Mouse (Mus musculus): ENCODE measurements at regions not wholly inside any gene's neighbourhood (a gene's known extent, or its start where the extent isn't known, plus 50 kb on each side); places are given as distances from the start of the nearest gene placed in this dataset.

DNA sequence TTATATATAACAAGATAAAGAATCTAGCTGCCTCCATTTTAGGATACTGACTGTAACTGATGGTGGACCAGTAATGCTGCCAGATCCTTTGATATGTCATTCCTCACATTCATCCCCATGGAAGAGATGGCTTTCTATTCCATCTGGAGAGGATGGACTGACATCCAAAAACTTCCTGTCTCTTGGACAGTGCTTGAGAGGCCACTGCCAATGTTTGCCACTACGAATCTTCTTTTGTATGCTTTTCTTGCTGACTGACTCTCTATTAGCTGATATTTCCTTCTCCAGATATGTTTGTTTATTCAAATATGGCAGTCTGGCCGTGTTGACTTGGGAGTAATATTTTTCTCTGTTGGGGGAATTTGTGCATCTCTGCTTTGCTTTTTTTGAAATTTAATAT, 253.6 kb downstream of the 9330182O14Rik start:
- no peak for DNase-seq (ENCODE audit: low spot score in 2 of 2)

DNA sequence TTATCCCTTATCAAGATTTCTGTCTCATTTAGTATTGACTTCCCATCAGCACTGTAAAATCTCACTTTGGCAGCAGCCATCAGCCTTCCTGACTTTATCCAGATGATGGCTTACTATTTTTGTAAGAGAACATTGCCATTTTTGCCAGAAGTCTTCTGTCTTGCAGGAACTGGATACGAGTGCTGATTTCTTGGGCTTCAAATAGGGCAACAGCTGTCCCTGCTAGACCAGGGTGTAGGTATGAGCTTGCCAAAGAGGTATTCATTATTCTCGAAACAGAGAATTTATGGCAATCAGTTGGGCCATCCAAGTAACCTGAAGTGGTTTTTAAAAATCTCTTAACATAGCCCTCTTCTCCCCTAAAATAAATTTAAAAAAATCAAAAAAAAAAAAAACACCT, 254.6 kb downstream of the 9330182O14Rik start:
- DNase-seq (ENCODE audit: low spot score in 2 of 2) = no peak

DNA sequence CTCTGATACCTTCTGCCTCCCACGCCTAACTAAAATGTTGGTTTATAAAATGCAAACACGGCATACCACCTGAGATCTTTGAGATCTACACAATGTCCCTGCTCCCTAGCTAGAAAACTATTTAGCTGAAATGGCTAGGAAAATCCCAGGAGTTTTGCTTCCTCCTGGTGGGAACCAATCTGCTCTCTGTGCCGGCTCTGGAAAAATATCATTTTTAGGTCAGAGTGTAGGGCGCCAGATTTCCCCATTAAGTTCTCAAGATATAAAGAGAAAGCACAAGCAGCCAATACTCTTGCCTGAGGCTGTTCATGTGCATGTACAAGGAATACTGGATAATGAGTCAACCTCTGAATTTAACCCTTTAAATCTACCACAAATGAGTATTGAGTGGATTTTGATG, 301.0 kb downstream of the 9330182O14Rik start:
- DNase-seq (ENCODE audit: low spot score in 2 of 2) = no peak

DNA sequence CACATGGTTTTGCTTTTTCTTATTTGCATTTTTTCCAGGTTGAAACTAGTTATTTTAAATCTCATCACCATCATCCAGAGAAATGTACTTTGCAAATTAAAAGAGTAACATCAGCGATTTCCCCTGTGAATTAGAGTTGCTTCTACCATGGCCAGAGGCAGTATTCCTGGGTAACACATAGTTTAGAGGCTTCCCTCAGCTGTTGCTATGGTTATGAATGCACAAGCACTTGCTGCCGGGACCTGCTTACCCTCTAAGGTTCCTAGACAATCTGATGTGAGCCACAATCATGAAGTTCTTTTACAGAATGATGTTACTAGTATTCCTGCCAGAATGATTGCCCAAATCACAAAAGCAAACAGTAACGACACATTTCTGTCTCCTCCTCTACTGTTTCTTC, 302.5 kb downstream of the 9330182O14Rik start:
- DNase-seq (ENCODE audit: low spot score in 2 of 2) = no peak

DNA sequence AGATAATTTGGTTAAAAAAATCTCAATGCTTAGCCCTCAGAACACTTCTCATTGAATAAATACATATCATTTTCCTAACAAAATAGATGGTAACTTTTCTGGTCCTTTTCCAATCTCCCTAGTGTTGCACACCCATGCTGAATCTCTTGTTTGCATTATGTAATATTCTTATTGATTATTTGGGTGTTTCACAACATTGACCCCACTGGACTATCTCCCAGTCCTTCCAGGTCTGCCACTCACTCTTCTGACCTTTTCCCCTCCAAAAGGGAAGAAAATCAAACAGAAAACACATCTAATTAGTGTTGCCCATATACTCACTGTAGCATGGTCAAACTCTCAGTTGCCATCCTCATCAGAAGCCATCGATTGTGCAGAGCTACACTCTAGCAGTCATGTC, 305.7 kb downstream of the 9330182O14Rik start:
- DNase-seq (ENCODE audit: low spot score in 2 of 2) = no peak

DNA sequence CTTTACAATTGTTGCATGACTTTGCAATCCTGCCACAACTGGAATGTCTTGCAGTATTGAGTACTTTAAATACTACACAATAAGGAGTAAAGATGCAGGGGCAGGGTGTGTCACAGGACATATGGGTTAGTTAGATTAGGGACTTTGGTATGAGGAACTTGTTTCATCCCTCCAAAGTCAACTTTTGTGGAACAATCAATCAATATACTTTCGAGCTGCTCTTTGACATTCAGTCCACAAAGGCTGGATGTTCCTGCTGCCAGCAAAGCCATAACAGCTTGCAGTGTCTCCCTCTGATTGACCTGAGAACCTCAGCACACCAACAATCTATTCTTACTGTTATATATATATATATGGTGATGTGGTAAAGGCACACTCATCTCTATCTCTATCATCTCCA, 314.5 kb downstream of the 9330182O14Rik start:
- DNase-seq (ENCODE audit: low spot score in 2 of 2) = no peak

DNA sequence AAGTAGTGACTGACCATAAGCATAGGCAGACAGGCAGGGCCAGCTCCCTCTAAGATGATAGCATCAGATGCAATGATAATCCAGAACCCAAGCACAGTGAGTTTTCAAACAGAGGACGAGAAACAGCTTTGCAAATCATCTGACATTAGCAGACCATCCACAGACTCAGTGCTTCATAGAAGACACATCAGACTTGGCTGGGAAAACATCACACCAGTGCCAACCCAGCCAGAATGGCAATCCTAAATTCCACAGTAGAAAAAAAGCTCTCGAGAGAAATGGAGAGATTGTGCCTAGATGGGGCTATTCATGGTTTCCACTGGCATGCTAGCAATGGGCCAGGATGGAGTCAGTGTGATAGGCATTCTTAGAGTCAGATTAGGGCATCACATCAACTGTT, 319.1 kb downstream of the 9330182O14Rik start:
- DNase-seq (ENCODE audit: low spot score in 2 of 2) = peak in 1 of 2 experiments; percentile 28

DNA sequence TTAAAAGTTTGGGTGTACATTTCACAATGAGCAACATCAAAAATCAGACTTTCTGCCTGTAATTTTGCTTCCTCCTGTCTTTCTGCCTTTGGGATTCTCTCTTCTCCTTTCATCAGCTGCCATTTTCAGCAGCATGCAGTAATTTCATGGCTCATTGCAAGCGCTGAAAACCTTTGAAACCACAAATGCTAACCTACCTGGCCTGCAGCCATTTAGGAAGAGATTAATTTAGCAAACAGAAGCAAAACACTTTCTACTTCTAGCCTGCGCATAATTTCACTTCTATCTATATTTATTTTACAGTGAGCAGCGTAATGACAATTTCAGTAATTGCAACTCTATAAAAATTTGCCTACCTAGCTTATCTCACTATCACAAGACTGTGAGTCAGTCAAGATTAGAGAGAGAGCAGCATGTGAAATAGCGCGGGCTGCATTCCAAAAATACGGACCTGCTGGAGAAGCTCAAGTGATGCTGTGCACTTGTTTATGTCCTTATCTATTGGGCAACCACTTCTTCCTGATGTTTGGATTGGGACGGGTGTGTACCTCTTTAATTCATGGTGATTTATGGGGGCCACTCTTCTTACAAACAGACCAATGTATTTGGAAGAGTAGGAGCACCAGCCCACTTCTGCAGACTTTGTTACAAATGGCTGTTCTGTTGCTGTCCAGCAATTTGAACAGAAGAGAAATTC, 341.6 kb downstream of the 9330182O14Rik start:
- DNase-seq (ENCODE audit: low spot score in 2 of 2) = peak; percentile 16 to 29

DNA sequence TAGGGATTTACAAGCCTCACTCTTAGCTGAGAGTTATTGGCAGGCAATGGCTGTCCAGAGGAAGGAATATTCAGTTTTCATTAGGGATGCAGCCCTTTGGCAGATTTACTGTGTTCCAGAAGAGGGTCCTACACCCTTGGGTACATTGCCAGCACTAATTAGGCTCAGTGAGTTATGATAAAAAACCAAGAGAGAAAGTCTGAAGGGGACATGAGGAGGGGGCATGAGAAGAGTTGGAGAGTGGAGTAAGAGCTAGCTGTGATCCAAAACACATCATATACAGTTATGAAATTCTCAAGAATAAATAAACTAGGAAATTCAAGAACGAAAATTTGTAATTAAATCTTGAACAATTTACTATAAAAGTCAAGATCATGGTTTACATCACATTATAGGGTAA, 346.2 kb downstream of the 9330182O14Rik start:
- DNase-seq (ENCODE audit: low spot score in 2 of 2) = no peak

DNA sequence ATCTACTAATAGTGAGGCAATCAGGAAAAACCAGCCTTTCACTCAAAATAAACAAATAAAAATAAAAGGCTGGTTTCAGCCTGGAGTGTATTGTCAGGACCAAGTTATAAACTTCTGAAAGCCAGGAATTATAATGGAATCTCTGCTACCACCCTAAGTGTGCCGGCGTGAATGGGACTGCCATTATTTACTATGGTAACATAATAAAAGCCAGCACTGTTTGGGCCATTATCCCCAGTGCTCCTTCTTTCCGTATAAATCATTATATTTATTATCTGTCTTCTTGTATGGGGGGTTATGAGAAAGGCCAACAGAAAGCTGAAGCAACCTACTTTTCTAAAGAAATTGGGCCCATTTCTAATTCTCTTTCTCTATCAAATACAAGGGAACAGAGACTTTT, 347.1 kb downstream of the 9330182O14Rik start:
- DNase-seq (ENCODE audit: low spot score in 2 of 2) = no peak

DNA sequence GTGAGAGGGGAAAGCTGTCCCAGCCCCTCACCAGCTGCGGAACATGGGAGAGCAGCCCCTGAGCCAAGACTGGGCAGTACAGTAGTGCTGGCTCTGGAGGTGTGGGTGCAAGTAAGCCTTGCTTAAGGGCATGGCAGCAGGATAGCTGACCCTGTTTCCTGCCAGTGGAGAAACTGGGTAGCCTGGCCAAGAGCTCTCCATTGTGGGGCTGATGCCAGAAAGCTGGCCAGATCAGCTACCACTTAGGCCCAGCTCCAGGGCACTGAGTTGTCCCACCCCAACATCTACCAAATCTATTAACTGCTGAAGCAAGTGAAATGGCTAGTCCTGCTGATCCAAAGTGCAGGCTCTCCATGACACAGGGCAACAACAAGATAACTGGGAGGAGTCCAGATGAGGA, 351.8 kb downstream of the 9330182O14Rik start:
- DNase-seq (ENCODE audit: low spot score in 2 of 2) = no peak

DNA sequence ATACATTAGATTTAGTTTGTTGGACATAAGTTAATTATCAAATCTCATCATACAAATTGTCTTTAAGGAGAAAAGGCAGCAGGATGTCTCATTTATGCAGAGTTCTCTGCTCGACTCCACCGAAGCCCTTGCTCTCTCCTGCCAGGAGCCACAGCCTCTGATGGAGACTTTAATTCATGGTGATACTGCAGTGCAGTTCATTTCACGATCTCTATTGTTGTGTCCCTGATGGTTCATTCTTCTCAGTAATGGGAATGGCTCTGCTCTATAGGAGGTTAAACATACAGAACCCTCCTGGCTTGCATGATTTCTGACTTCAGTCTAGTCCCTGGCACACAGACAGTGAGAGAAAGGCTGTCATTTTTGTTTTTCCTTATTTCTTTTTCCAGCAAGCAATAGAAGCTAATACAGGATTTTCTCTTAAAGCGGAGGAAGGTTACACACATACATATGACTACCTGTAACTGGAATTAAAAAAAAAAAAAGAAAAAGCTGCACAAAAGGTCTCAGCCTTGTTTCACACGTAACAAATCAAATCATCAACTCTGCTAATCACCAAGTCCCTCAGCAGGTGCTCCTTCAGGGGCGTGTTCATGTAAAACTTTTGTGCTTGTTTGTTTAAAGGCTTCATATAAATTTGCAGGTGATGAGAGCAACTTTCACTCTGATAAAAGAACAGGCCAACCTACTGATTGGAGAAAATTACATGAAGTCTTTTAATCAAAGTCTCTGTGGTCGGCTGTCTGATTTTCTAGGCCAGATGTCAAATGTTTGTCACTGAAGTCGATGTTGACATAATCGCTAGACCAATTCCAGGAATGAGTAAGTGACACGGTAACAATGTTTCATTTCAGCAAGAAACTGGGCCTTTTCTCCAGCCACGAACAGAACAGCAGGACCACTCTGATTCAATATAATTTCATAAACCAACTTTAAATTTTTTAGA, 367.3 kb downstream of the 9330182O14Rik start:
- DNase-seq (ENCODE audit: low spot score in 2 of 2) = no peak

DNA sequence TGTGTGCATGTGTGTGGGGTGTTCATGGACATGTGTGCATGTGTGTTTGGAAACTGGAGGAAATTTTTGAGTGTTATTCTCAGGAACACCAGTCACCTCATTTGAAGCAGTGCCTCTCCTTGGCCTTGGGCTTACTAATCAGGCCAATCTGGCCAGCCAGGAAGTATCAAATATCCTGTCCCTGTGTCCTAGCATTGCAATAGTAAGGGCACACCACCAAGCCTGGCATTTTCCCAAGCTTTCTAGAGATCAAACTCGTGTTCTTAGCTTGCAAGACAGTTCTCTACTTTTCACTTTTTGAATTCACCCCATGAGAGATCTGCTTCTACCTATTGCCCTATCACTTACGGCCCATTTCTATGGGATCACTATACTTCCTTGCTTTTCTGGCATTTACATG, 376.7 kb downstream of the 9330182O14Rik start:
- DNase-seq (ENCODE audit: low spot score in 2 of 2) = no peak

DNA sequence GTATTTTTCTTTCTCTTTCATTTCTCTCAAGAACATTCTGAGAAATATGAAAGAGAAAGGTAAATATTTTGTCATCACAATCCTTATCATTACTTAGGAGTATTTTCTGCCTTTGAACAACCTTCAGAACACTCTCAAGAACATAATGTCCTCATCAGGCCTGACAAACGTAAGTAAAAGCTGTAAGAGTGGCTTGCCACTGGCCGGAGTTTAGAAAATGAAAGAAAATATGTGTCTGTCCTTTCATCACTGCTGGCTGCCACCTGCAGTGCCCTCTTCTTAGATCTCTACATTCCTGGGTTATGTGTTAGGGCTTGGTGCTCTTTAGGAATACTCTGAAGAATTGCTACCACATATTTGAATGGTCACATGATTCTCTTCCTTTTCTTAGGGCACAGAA, 390.2 kb downstream of the 9330182O14Rik start:
- DNase-seq (ENCODE audit: low spot score in 2 of 2) = no peak

DNA sequence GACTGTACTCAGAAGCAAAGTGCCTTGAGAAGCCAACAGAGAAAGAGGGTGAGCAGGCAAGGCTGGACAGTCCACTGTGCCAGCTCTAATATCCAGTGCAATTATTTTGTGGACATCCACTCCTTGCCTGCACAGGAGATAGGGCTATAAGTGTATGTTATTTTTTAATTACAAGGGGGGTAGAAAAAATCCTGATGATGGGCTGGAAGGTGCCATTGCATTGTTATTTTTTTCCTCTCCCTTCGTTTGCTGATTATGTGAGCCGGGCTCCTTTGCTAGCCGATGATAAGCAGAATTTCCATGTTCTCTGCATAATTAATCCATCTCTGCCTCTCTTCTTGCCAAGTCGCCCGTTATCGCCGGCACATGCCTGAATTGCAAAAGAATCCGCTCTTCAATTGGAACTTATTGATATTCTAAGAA, 399.3 kb downstream of the 9330182O14Rik start:
- DNase-seq (ENCODE audit: low spot score in 2 of 2) = peak; percentile 13 to 42

DNA sequence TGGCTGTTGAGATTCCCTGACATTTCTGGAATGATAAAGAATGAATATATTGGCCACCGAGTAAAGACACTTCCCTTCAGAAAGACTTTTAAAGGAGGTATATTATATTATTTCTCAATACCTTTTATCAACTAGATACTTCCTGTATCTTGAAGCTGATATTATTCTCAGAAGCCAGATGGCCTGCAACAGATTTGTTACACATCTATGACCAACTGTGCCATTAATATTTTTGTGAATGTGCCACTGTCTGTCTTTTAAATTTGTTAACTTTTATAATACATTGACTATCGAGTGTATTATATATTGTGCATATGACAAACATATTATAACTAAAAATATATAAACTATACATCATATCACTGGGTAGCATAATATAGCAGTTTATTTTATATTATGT, 427.5 kb downstream of the 9330182O14Rik start:
- DNase-seq (ENCODE audit: low spot score in 2 of 2) = peak in 1 of 2 experiments; percentile 54

DNA sequence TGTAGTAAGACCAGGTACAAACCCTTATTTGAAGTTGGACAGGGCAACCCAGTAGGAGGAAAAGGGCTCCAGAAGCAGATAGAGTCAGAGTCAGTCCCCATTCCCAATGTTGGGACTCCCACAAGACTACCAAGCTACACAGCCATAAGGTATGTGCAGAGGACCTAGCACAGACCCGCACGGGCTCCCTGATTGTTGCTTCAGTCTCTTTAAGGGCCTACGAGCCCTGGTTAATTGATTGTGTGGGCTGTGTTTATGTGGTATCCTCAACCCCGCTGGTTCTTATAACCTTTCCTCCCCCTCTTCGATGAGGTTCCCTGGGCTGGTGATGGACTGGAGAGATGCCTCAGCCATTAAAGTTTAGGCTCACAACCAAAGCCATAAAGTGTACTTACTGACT, 431.6 kb downstream of the 9330182O14Rik start:
- no peak for DNase-seq (ENCODE audit: low spot score in 2 of 2)

DNA sequence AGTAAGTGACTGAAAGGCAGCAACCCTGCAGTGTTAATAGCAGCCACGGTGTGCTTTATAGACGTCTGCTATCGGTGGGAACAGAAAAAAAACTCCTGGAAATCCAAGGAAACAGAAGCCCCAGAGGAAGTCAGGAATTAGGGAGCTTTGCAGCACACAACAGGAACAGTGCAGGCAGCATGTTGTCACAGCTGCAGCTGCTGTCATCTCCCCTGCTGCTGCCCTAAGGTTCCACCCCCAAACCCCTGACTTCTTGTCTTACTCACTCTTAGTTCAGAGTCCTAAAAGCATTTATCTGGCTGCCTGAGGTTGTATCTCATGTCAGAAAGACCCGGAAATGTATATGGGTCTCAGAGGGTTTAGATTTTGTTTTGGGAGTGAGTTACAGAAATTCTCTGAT, 432.3 kb downstream of the 9330182O14Rik start:
- no peak for DNase-seq (ENCODE audit: low spot score in 2 of 2)

DNA sequence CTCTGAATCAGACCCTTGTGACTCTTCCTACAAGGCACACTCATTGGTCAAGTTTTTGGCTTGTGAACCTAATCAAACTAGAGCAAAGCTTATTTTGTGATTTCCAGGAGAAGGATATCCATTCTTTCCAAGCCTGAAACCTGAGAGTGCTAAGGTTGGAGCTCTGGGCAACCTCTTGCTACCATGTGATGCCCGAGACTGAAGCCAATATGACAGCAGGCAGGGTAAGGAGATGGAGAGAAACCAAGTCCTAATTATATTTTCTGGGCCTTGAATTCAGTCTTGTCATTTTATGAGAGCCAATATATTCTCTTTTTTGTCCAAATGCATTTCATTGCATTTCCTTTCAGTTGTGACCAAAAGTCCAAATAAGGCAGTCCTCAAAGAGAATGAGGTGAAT, 434.5 kb downstream of the 9330182O14Rik start:
- DNase-seq (ENCODE audit: low spot score in 2 of 2) = peak in 1 of 2 experiments; percentile 30

Measured in layer of hippocampus, postnatal 14 days (tissue).